Mouse (Mus musculus) lung, postnatal 0 days (tissue): ENCODE data around the gene Fem1a.

Experiments used
- CTCF ChIP-seq: IDR thresholded peaks from 2 replicates; pipeline ENCODE4 v1.5.1; 2016; ENCODE audit warnings: antibody characterized with exemption, mild to moderate bottlenecking
- EP300 ChIP-seq: IDR thresholded peaks from 2 replicates; pipeline ENCODE4 v1.6.1; 2016; ENCODE audit warnings: antibody characterized with exemption, mild to moderate bottlenecking, control low read depth

GRCm38 (mm10) chr17:56285995-56286394 is 29.4 kb downstream of the Fem1a start:
- no peak for TF ChIP-seq CTCF
- TF ChIP-seq EP300 = no peak
